Mouse (Mus musculus): ENCODE measurements at regions not wholly inside any gene's neighbourhood (a gene's known extent, or its start where the extent isn't known, plus 50 kb on each side); places are given as distances from the start of the nearest gene placed in this dataset.
A peak's percentile ranks its signal among the peaks of the same experiment; 100 is the strongest.

GRCm38 (mm10) chrX:166805480-166805879, 220.0 kb upstream of the Egfl6 start:
- H3K27me3 ChIP-seq (replicated peaks) = no peaks in the 10 kb centered on the region
- no peak overlapping the region for H3K9ac ChIP-seq (ENCODE audit: insufficient read depth, low read depth)
- TF ChIP-seq ELF1 (IDR thresholded peaks at IDR 0.05; ENCODE audit: low read depth, low read length) = no peak
- peak; percentile 54; the same call in 1 of the 2 replicates for TF ChIP-seq ZMIZ1 (IDR thresholded peaks at IDR 0.05; ENCODE audit: low read depth, low read length)
- no peak for TF ChIP-seq ETS1 (conservative IDR thresholded peaks at IDR 0.05; ENCODE audit: low read depth, low read length)
- TF ChIP-seq RCOR1 (conservative IDR thresholded peaks at IDR 0.05; ENCODE audit: low read depth, low read length) = no peak
- in situ Hi-C loops (cut with MboI; ENCODE audit: low pct_ligation_motif_present, low pct_unique_long_range_greater_than_20kb, low sequenced_read_pairs) = loop anchor here (25.0 kb wide), 2 partner anchors 307 to 432 kb away; no protein-coding TSS in a partner anchor
- H3K4me3 ChIP-seq (replicated peaks in 1 of 3; ENCODE audit: low read depth in 2 of 3, low read length in 2 of 3, poor library complexity in 1 of 3) = no peak overlapping the region
- peaks cover 5 to 24% of the 10 kb centered on the region in 2 experiments; a peak in 2 of 4 replicates for H3K4me1 ChIP-seq (ENCODE audit: control insufficient read depth in 1 of 2, insufficient read depth in 2 of 2)
- no peaks in the 10 kb centered on the region for H3K9me3 ChIP-seq (replicated peaks; ENCODE audit: low read length)
- H3K27ac ChIP-seq (ENCODE audit: insufficient read depth, low read depth) = peak overlapping the region; percentile 81
- peak; percentile 41 for DNase-seq (ENCODE audit: extremely low read depth)
- H3K36me3 ChIP-seq (replicated peaks in 1 of 2; ENCODE audit: control insufficient read depth in 1 of 2, insufficient read depth in 1 of 2, low read length in 1 of 2) = no peaks in the 10 kb centered on the region
- no peaks in the 10 kb centered on the region for H3K79me2 ChIP-seq (replicated peaks; ENCODE audit: control insufficient read depth, extremely low read depth, insufficient read depth, poor library complexity, severe bottlenecking)
- dilution Hi-C loops (cut with MboI; ENCODE audit: extremely low pct_ligation_motif_present, extremely low pct_unique_long_range_greater_than_20kb, low sequenced_read_pairs) = no loop called here
- H3K4me2 ChIP-seq (ENCODE audit: insufficient read depth, low read depth, poor library complexity, severe bottlenecking) = no peak overlapping the region

DNA sequence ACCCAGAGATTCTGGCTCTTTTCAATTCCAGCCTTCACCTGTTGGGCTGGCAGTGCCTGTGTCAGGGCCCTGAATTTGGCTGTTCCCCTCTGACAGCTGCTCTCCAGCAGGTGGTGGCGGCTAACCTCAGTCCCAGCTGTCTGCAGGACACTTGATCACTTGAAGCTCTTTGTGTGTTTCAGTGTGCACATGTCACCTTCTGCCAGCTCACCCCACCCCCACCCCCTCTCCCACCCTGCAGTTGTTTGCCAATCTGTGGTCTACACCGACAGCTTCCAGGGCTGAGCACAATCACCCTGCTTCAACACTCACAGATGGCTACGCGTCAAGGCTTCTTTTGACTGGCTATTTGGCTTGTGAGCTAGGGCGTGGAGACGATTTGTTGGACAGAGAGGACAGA, 217.7 kb upstream of the Egfl6 start:
- Histone ChIP-seq H3K9me3 (replicated peaks; ENCODE audit: low read length) (no peaks in the 10 kb centered on the region), H3K27me3 (replicated peaks) (no peaks in the 10 kb centered on the region), H3K27ac (ENCODE audit: insufficient read depth, low read depth) (no peak overlapping the region), H3K4me2 (ENCODE audit: insufficient read depth, low read depth, poor library complexity, severe bottlenecking) (no peak overlapping the region; the same call in 1 of the 2 replicates), H3K4me1 (ENCODE audit: control insufficient read depth in 1 of 2, insufficient read depth in 2 of 2) (peaks cover 5 to 24% of the 10 kb centered on the region in 2 experiments; a peak in 2 of 4 replicates), H3K79me2 (replicated peaks; ENCODE audit: control insufficient read depth, extremely low read depth, insufficient read depth, poor library complexity, severe bottlenecking) (no peaks in the 10 kb centered on the region), H3K9ac (ENCODE audit: insufficient read depth, low read depth) (0 out of 2 replicates have a peak overlapping the region, but pooled peaks have one; percentile 19), H3K36me3 (replicated peaks in 1 of 2; ENCODE audit: control insufficient read depth in 1 of 2, insufficient read depth in 1 of 2, low read length in 1 of 2) (no peaks in the 10 kb centered on the region), H3K4me3 (replicated peaks in 1 of 3; ENCODE audit: low read depth in 2 of 3, low read length in 2 of 3, poor library complexity in 1 of 3) (no peak overlapping the region)
- TF ChIP-seq MAX (IDR thresholded peaks at IDR 0.05; ENCODE audit: low read length) = 0 out of 2 replicates have a peak, but pooled peaks have one; percentile 40
- peak; percentile 58; the same call in 1 of the 2 replicates for TF ChIP-seq TCF12 (IDR thresholded peaks at IDR 0.05; ENCODE audit: low read depth, low read length)
- TF ChIP-seq ETS1 (conservative IDR thresholded peaks at IDR 0.05; ENCODE audit: low read depth, low read length) = peak; percentile 39; the same call in 1 of the 2 replicates
- TF ChIP-seq E2F4 (IDR thresholded peaks at IDR 0.05; ENCODE audit: insufficient replicate concordance, low read depth, low read length) = no peak
- TF ChIP-seq MAFK (IDR thresholded peaks at IDR 0.05; ENCODE audit: insufficient replicate concordance, low read length) = no peak
- TF ChIP-seq SMC3 (IDR thresholded peaks at IDR 0.05; ENCODE audit: low read depth, low read length) = peak; percentile 29
- 0 out of 2 replicates have a peak, but pooled peaks have one; percentile 36 for TF ChIP-seq MYC (IDR thresholded peaks at IDR 0.05; ENCODE audit: low read depth, low read length)
- TF ChIP-seq RAD21 (IDR thresholded peaks at IDR 0.05; ENCODE audit: low read depth, low read length) = peak; percentile 43
- peak in 1 of 2 experiments; percentile 38; a peak in 2 of 4 replicates for TF ChIP-seq CTCF (conservative IDR thresholded peaks at IDR 0.05 in 1 of 2, IDR thresholded peaks at IDR 0.05 in 1 of 2; ENCODE audit: low read depth in 2 of 2, low read length in 2 of 2)
- dilution Hi-C loops (cut with MboI; ENCODE audit: extremely low pct_ligation_motif_present, extremely low pct_unique_long_range_greater_than_20kb, low sequenced_read_pairs) = no loop called here
- in situ Hi-C loops (cut with MboI; ENCODE audit: low pct_ligation_motif_present, low pct_unique_long_range_greater_than_20kb, low sequenced_read_pairs) = loop anchor here (25.0 kb wide), 2 partner anchors 309 to 434 kb away; no protein-coding TSS in a partner anchor
- peak; percentile 39 for DNase-seq (ENCODE audit: extremely low read depth)

DNA sequence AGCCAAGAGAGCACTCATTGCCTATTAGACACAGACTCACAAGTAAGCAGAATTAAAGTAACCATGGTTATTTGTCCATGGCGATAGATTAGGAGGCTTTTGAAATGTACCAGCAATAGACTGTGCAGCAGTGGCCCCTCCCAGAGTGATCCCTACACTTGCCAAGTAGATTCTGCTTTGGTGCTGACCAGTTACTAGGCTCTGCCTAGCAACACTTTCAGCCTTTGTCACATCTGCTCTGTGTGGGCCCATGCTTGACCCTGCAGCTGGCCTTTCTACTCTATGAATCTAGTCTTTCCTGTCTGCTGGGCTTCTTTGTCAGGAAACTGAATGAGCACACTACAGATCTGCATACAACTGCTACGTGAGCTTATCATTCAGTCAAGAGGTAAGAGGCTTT, 215.5 kb upstream of the Egfl6 start:
- dilution Hi-C loops (cut with MboI; ENCODE audit: extremely low pct_ligation_motif_present, extremely low pct_unique_long_range_greater_than_20kb, low sequenced_read_pairs) (no loop called here), in situ Hi-C loops (cut with MboI; ENCODE audit: low pct_ligation_motif_present, low pct_unique_long_range_greater_than_20kb, low sequenced_read_pairs) (loop anchor here (25.0 kb wide), 2 partner anchors 311 to 436 kb away; no protein-coding TSS in a partner anchor)
- Histone ChIP-seq H3K4me2 (ENCODE audit: insufficient read depth, low read depth, poor library complexity, severe bottlenecking) (no peak overlapping the region), H3K9ac (ENCODE audit: insufficient read depth, low read depth) (no peak overlapping the region), H3K27ac (ENCODE audit: insufficient read depth, low read depth) (no peak overlapping the region), H3K27me3 (replicated peaks) (no peaks in the 10 kb centered on the region), H3K9me3 (replicated peaks; ENCODE audit: low read length) (no peaks in the 10 kb centered on the region), H3K79me2 (replicated peaks; ENCODE audit: control insufficient read depth, extremely low read depth, insufficient read depth, poor library complexity, severe bottlenecking) (no peaks in the 10 kb centered on the region), H3K4me3 (replicated peaks in 1 of 3; ENCODE audit: low read depth in 2 of 3, low read length in 2 of 3, poor library complexity in 1 of 3) (no peak overlapping the region), H3K4me1 (ENCODE audit: control insufficient read depth in 1 of 2, insufficient read depth in 2 of 2) (peaks cover 5 to 20% of the 10 kb centered on the region in 2 experiments; a peak in 2 of 4 replicates), H3K36me3 (replicated peaks in 1 of 2; ENCODE audit: control insufficient read depth in 1 of 2, insufficient read depth in 1 of 2, low read length in 1 of 2) (no peaks in the 10 kb centered on the region)
- no peak for DNase-seq (ENCODE audit: extremely low read depth)
- no peak for TF ChIP-seq JUND (conservative IDR thresholded peaks at IDR 0.05; ENCODE audit: low read depth, low read length)
- TF ChIP-seq MAFK (IDR thresholded peaks at IDR 0.05; ENCODE audit: insufficient replicate concordance, low read length) = no peak
- no peak for TF ChIP-seq BHLHE40 (IDR thresholded peaks at IDR 0.05; ENCODE audit: low read depth, low read length)
- TF ChIP-seq MEF2A (IDR thresholded peaks at IDR 0.05; ENCODE audit: borderline replicate concordance, low read depth, low read length) = no peak
- TF ChIP-seq POLR2A (IDR thresholded peaks at IDR 0.05; ENCODE audit: low read depth, low read length) = no peak
- no peak for TF ChIP-seq IRF4 (IDR thresholded peaks at IDR 0.05; ENCODE audit: low read depth, low read length)
- TF ChIP-seq ZC3H11A (IDR thresholded peaks at IDR 0.05; ENCODE audit: low read depth, low read length) = no peak
- no peak for TF ChIP-seq RCOR1 (conservative IDR thresholded peaks at IDR 0.05; ENCODE audit: low read depth, low read length)
- no peak for TF ChIP-seq MAZ (IDR thresholded peaks at IDR 0.05; ENCODE audit: low read depth, low read length)
- TF ChIP-seq KAT2A (IDR thresholded peaks at IDR 0.05; ENCODE audit: insufficient replicate concordance, low read length) = no peak
- TF ChIP-seq CHD1 (IDR thresholded peaks at IDR 0.05; ENCODE audit: low read depth, low read length) = no peak
- no peak for TF ChIP-seq MYC (IDR thresholded peaks at IDR 0.05; ENCODE audit: low read depth, low read length)
- no peak for TF ChIP-seq CTCF (conservative IDR thresholded peaks at IDR 0.05 in 1 of 2, IDR thresholded peaks at IDR 0.05 in 1 of 2; ENCODE audit: low read depth in 2 of 2, low read length in 2 of 2)
- TF ChIP-seq MXI1 (IDR thresholded peaks at IDR 0.05; ENCODE audit: low read depth, low read length) = no peak

Data from CH12.LX (cell line).